ENCODE assay signal across 8 mouse cellular contexts in genomic region chr4:150853680-150854461, GRCm38 (mm10). TPM values are rescaled to one million over a fixed set of nuclear protein-coding genes. Genes with fewer than 3 reads are reported as not detected.
DNase-seq lines count a peak whose midpoint lies in the region; ATAC-seq lines count a peak whose summit lies in the region.

Gene Errfi1, plus strand, starts transcription at chr4:150853919.

- peaks cover 13% of the 10 kb centered on the region for H3K4me1 ChIP-seq in forebrain, embryonic 12.5 days

- WGBS in forebrain, embryonic 12.5 days = 46% methylated on average over 13 of the region's 13 CpGs

- 0 out of 2 replicates have a peak within 1 kb of the TSS, but pooled peaks have one; percentile 5 for H3K27ac ChIP-seq in forebrain, embryonic 12.5 days

- H3K9me3 ChIP-seq in forebrain, embryonic 12.5 days = no peaks in the 10 kb centered on the region

- no peaks in the 10 kb centered on the region for H3K36me3 ChIP-seq in forebrain, embryonic 12.5 days (replicated peaks)

- H3K4me3 ChIP-seq in forebrain, embryonic 12.5 days (replicated peaks) = peak within 1 kb of the TSS; percentile 75

- peak; percentile 27 for DNase-seq in urinary bladder, postnatal 14 days (ENCODE audit: low spot score)
- no peak for DNase-seq in urinary bladder, postnatal 4 days (ENCODE audit: low spot score in 2 of 2)
- DNase-seq in heart, postnatal 4 days = no peak
- no peak for DNase-seq in layer of hippocampus, postnatal 14 days (ENCODE audit: low spot score in 2 of 2)
- DNase-seq in lung, postnatal 10 days = peak; percentile 74
- peak; percentile 59 for DNase-seq in testis, postnatal 14 days (ENCODE audit: low spot score)
- DNase-seq in spleen, adult 18-20 months = no peak

- peak; percentile 20; the same call in 1 of the 2 replicates for ATAC-seq in forebrain, embryonic 12.5 days (ENCODE audit: low FRiP score)

- peaks cover 12% of the 10 kb centered on the region for H3K27me3 ChIP-seq in forebrain, embryonic 12.5 days

- H3K9ac ChIP-seq in forebrain, embryonic 12.5 days = peak within 1 kb of the TSS; percentile 44

- H3K4me2 ChIP-seq in forebrain, embryonic 12.5 days = peak within 1 kb of the TSS; percentile 59

RNA-seq across cellular contexts. Expression of gene Errfi1, which starts in this region (rescaled TPM):
- 16.5 and 17.2 TPM in 2 replicates for polyA plus RNA-seq in forebrain, embryonic 12.5 days (2016; fragmentation: Nextera tagmentation; extraction: Ambion mirVana)
- total RNA-seq in heart, postnatal 4 days (2021) = 10 to 100 TPM; 18.6 to 20.4 TPM
- 10 to 100 TPM; 37.1 to 38.4 TPM for total RNA-seq in layer of hippocampus, postnatal 14 days (2021)

Comparison
In these comparisons a context has a peak if more than half of its experiments do, and no peak if none do; other contexts are left out.
1. DNase-seq: peak in urinary bladder, postnatal 14 days (single experiment), lung, postnatal 10 days (single experiment) and testis, postnatal 14 days (single experiment); none in urinary bladder, postnatal 4 days (0 of 2), heart, postnatal 4 days (single experiment), layer of hippocampus, postnatal 14 days (0 of 2) and spleen, adult 18-20 months (0 of 2).